Mouse (Mus musculus): ENCODE data around the gene Itga8.
A peak's percentile ranks its signal among the peaks of the same experiment; 100 is the strongest.

Itga8 gene

GRCm38 (mm10) chr2:12187646-12188045 is 114.1 kb downstream of the Itga8 start:
- DNase-seq: no peak

- DNase-seq: no peak
These were observed 119.2 kb downstream of the Itga8 start for GRCm38 (mm10) chr2:12182402-12182948.

GRCm38 (mm10) chr2:12180635-12181034 is 121.1 kb downstream of the Itga8 start:
- DNase-seq: no peak

DNA sequence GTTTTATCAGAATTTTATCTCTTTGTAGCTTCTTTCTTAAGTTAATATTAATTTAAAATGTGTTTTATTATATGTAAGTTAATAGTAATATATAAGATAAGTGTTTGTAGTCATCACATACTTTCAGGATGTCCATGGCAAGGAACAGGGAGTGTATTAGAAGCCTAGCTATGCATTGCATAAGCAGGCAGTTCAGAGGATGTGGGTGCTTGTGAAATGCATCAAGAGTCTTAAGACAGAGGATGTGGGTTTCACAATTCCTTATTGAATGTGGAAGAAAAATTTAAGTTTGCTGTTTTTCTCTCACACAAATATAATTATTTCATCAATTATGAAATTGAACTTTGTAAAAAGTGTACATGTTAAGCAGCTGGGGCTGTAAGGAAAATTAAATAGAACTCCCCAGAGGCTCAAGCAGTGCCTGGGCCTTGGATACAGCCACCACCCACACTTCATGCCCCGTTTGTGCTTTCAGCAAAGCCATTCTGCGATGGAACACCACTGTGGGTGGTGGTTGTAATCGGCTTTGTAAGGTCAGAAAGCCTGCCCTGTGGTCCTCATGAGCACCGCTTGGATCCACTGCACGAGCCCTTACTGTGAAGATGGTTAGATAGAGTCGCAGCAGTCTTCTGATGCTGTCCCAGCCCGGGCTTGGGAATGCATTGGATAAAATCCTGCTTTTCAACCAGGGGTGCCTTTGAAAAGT is 126.8 kb downstream of the Itga8 start:
- no peak for DNase-seq

DNA sequence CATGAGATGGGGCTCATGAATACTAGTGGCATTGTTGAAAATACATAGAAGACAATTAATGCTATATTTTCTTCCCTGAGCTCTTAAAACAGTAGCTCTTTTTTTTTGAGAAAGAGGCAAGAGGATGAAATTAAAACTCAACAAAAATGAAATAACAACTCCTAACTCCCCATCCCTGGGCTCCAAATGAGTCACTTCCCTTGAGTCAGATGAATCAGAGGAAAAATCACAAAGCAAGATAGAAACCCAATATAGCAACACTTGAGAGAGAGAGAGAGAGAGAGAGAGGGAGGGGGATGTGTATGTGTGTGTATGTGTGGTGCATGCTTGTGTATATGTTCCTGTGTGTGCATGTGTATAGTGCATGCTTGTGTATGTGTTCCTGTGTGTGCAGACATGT is 131.5 kb downstream of the Itga8 start:
- no peak for DNase-seq

GRCm38 (mm10) chr2:12160486-12160885 is 141.2 kb downstream of the Itga8 start:
- DNase-seq: peak; percentile 13

DNA sequence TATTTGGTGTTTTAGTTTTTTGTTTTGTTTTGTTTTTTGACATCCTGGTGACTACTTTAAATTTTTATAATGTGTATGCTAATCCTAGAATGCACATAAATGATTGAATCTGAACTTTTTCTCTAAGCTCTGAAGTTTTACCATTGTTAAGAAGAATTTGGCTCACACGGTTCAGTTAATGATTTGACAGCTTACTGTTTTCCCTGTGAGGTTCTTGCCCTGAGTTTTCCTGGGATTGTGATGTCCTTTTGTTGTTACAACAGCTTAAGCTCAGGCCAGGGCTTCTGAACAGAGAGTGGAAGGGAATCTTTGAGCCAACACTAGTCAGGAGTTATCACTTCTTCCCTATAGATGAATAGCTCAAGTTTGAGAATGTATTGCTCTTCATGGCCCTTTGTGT is 144.7 kb downstream of the Itga8 start:
- DNase-seq: no peak

DNA sequence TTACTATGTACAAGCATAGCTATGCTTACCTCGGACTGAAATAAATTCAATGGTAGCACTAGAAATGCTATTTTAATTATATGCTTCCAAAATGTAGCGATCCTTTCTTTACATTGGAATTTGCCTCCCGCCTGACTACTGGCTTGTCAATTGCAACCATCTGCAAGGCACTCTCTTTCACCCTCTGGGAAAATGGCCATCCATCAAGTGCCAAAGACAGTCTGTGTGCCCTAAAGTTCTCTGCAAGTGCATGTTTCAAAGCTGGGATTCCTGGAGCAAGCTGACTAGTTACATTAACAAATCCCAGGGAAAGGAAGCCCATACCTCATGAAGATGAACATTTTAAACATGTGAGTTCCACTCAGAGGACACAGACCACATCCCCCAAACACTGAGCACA is 145.3 kb downstream of the Itga8 start:
- no peak for DNase-seq

GRCm38 (mm10) chr2:12154676-12155075 is 147.0 kb downstream of the Itga8 start:
- DNase-seq: no peak

- DNase-seq: no peak
These were observed 148.2 kb downstream of the Itga8 start for GRCm38 (mm10) chr2:12153551-12153950.

DNA sequence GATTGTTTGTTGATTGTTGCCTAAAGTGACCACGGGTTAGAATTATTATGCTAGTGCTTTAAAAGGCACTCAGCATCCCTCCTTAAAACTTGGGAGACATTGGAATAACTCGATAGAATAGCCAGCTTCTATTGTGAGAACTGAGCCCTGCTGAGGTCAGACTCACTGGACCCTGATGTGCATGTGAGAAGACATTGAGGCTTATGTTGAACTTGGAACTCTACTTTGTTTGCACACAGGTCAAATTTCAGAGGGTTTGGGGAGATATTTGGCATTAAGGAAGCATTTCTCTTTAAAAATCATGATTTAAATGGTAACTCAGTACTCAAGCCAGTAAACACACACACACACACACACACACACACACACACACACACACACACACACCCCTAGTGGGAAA is 153.8 kb downstream of the Itga8 start:
- DNase-seq: no peak

DNA sequence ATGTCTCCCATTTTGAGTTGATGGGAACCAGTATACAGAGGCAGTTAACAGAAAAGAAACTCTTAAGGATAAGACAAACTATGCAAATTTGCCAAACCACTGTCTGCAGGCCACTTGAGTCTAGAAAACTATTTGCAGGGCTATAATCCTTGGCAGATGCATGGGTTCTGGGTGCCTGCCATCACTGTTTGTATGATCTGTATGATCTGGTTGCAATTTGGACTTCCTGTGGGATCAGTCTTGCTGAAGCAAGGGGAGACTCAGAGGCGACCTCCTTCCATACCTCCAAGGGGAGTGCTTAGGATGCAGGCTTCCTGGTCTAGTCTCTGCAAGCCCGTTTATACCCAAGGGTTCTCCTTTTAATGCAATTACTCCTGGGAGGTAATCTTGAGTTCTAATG is 155.1 kb downstream of the Itga8 start:
- no peak for DNase-seq

- DNase-seq: no peak
These were observed 162.9 kb downstream of the Itga8 start for GRCm38 (mm10) chr2:12138765-12139368.

GRCm38 (mm10) chr2:12126580-12126979 is 175.1 kb downstream of the Itga8 start:
- DNase-seq: no peak

GRCm38 (mm10) chr2:12115479-12115878 is 186.2 kb downstream of the Itga8 start:
- no peak for DNase-seq

- DNase-seq: no peak
These were observed 192.4 kb downstream of the Itga8 start for GRCm38 (mm10) chr2:12109306-12109705.

- no peak for DNase-seq
These were observed 193.4 kb downstream of the Itga8 start for GRCm38 (mm10) chr2:12108306-12108705.

- no peak for DNase-seq
These were observed 194.5 kb downstream of the Itga8 start for GRCm38 (mm10) chr2:12107265-12107664.

DNA sequence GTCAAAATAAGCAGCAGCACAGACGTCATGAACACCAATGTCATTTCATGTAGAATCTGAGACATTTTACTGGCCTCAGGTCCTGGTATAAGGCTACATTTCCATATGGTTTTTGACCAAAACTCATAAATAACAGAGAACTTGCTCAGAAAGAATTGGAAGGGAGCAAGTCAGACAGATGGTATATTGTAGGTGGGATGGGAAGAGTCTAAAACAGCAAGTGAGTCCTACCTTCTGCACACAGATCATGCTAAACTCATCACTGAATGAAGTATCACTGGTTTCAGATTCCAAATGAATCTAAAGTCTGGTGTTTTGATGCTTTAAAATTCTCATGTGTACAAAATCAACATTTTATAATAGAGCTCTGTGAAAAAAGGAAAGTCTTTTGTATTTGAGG is 198.5 kb downstream of the Itga8 start:
- DNase-seq: no peak

- DNase-seq: no peak
These were observed 209.3 kb downstream of the Itga8 start for GRCm38 (mm10) chr2:12092203-12092984.

DNA sequence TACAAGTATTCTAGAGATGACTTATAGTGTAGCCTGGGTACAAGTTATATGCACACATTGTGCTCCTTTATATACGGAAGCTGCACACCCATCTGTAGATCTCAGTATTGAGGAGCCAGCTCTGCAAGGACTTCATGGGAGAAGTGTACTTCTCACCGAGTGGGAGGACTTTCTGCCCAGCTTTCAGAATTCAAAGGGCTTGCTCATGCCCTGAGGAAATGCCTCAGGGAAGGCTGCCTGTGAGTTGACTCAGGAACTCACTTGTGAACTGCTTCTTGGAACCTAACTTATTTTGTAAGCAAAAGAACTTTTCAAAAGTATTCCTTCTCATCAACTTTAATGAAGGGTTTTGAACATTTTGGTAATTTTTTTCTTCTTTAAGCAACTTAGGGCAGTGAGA is 210.7 kb downstream of the Itga8 start:
- DNase-seq: no peak

GRCm38 (mm10) chr2:12085492-12085891 is 216.2 kb downstream of the Itga8 start:
- DNase-seq: no peak

GRCm38 (mm10) chr2:12084341-12084740 is 217.4 kb downstream of the Itga8 start:
- no peak for DNase-seq
